Mouse (Mus musculus) testis, adult 2 months (tissue): ENCODE measurements around the gene Epas1. TPM values are rescaled to one million over a fixed set of nuclear protein-coding genes. Genes with fewer than 3 reads are reported as not detected.
A peak's percentile ranks its signal among the peaks of the same experiment; 100 is the strongest.

Source experiments
- H3K27ac ChIP-seq: fragments of 200-500 bp; 2 replicates; pipeline ENCODE4 v1.5.1; 2012; ENCODE audit warnings: low read depth, low read length; ENCODE audit not compliant: control insufficient read depth, insufficient read depth
- H3K27me3 ChIP-seq: fragments of 200-500 bp; 2 replicates; pipeline ENCODE4 v1.6.1; 2012; ENCODE audit warnings: mild to moderate bottlenecking, low read length, moderate library complexity; ENCODE audit not compliant: control insufficient read depth, insufficient read depth
- H3K36me3 ChIP-seq: fragments of 200-500 bp; 2 replicates; pipeline ENCODE4 v1.6.1; 2012; ENCODE audit warnings: mild to moderate bottlenecking, low read length; ENCODE audit not compliant: control insufficient read depth, insufficient read depth
- H3K4me1 ChIP-seq: fragments of 200-500 bp; 2 replicates; pipeline ENCODE4 v1.6.1; 2012; ENCODE audit warnings: low read length; ENCODE audit not compliant: control insufficient read depth, insufficient read depth
- H3K4me3 ChIP-seq: fragments of 200-500 bp; 2 replicates; pipeline ENCODE4 v1.5.1; 2012; ENCODE audit warnings: low read depth, mild to moderate bottlenecking, low read length, moderate library complexity, mixed read lengths; ENCODE audit not compliant: control insufficient read depth
- CTCF ChIP-seq: fragments of 200-500 bp; IDR thresholded peaks from 2 replicates; pipeline ENCODE4 v1.5.1; 2012; ENCODE audit warnings: low read depth, mild to moderate bottlenecking, inconsistent platforms, low read length, moderate library complexity; ENCODE audit not compliant: control insufficient read depth, insufficient read depth, insufficient replicate concordance
- POLR2A ChIP-seq: fragments of 200-500 bp; IDR thresholded peaks from 2 replicates; pipeline ENCODE4 v1.6.1; 2012; ENCODE audit warnings: low read depth, mild to moderate bottlenecking, inconsistent platforms, low read length, moderate library complexity; ENCODE audit not compliant: control insufficient read depth
- polyA plus RNA-seq: library from polyadenylated mRNA; depleted of rRNA; stranded (reverse); fragments of >200 nt; gene quantifications from 2 replicates; pipeline ENCODE4 v1.2.3, GENCODE M21; 2012

Epas1 gene
- polyA plus RNA-seq, 1 experiment, result 15.9 TPM

DNA sequence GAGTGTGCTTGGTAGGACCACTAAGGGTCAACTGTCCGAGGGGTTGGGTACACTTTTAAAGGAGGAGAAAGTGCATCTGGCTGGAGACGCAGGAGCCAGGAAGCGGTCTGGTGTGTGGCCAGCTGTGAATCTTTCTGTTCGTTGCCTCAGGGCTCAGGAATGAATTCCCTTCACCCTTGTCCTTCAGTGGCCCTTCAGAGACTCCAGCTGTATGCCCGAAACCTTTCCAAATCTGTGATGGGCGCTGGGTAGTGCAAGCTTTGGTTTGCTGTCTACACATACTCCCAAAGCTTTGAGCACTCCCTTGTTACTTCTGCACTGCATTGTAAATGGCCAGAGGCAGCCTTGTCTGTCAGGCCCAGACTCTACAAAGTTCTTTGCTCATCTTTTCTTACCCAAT lies 15.0 kb upstream of the Epas1 start:
- no peak for TF ChIP-seq POLR2A
- TF ChIP-seq CTCF, result no peak
- Histone ChIP-seq H3K36me3 (no peaks in the 10 kb centered on the region), H3K27me3 (no peaks in the 10 kb centered on the region), H3K4me1 (no peaks in the 10 kb centered on the region), H3K27ac (no peak overlapping the region), H3K4me3 (no peak overlapping the region)

DNA sequence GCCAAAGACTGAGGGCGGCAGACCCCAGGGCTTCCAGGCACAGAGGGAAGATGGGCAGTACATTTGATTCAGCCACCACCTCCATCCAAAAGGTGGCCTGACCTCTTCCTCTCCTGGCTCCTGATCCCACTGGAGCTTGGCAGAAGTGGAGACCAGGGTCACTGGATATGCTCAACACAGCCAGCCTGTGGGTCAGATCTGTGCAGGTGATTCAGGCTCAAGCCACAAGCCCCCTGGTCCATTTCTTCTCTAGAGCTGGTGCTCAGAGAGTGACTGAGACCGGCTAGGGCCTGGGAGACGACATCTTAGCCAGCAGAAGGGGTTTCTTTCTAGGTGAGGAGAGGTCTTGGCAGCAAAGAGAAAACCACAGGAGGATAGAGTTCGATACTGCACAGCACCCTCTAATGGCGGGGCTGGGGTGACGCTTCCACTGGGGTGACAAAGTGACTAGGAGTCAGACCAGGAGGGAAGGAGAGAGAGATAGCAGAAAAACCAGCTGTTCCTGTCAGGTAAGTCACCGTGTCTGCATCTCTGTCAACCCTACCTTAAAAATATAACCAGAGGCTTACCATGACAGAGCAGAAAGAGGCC lies 10.1 kb upstream of the Epas1 start:
- Histone ChIP-seq H3K36me3 (no peaks in the 10 kb centered on the region), H3K4me1 (no peaks in the 10 kb centered on the region), H3K27me3 (no peaks in the 10 kb centered on the region), H3K27ac (no peak overlapping the region), H3K4me3 (no peak overlapping the region)
- no peak for TF ChIP-seq POLR2A
- no peak for TF ChIP-seq CTCF

DNA sequence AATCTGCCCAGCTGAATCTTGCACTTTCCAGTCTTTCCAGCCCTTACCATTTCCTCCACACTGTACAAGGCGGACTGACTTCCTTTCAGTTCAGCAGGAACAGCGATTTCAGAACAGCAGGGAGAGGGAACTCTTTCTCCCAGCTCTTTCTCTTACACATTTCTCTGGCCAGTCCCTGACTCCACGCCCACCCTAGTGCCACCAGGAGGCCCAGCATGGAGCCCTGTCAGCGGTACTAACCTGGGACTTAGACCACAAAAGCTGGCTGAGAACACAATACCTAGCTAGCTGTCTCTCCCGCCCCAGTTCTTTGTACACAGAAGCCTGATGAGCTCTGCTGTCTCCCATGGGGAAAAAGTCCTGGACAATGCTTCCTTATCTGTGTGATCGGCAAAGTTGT lies 8.6 kb upstream of the Epas1 start:
- TF ChIP-seq POLR2A (no peak), CTCF (no peak)
- no peak overlapping the region for H3K4me3 ChIP-seq
- no peaks in the 10 kb centered on the region for H3K36me3 ChIP-seq
- H3K27me3 ChIP-seq, result no peaks in the 10 kb centered on the region
- no peaks in the 10 kb centered on the region for H3K4me1 ChIP-seq
- H3K27ac ChIP-seq, result no peak overlapping the region

DNA sequence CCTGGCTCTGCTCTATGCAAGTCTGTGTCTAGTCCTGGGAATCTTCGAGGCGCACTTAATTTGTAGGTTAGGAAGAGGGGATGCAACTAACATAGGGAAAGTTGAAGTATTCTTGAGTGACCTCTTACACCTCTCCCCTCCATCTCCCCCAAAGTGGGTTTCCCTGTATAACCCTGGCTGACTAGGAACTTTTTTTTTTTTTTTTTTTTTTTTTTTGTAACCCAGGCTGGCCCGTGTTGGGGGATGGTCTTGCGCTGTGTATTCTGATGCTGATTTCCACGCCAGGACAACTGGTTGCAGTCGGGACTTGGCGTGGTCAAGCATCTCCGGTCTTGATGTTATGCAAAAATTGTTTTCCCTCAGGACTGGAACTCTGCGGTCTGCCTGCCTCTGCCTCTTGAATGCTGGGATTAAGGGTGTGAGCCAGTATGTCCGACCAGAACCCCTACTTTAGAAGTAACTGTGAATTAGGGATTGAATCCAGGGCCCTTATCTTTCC lies 2.1 kb upstream of the Epas1 start:
- no peaks in the 10 kb centered on the region for H3K36me3 ChIP-seq
- H3K4me1 ChIP-seq, result peaks cover 21% of the 10 kb centered on the region
- H3K4me3 ChIP-seq, result no peak overlapping the region
- H3K27me3 ChIP-seq, result peaks cover 2% of the 10 kb centered on the region; the same call in 1 of the 2 replicates
- H3K27ac ChIP-seq, result no peak overlapping the region
- TF ChIP-seq CTCF (no peak), POLR2A (no peak)

DNA sequence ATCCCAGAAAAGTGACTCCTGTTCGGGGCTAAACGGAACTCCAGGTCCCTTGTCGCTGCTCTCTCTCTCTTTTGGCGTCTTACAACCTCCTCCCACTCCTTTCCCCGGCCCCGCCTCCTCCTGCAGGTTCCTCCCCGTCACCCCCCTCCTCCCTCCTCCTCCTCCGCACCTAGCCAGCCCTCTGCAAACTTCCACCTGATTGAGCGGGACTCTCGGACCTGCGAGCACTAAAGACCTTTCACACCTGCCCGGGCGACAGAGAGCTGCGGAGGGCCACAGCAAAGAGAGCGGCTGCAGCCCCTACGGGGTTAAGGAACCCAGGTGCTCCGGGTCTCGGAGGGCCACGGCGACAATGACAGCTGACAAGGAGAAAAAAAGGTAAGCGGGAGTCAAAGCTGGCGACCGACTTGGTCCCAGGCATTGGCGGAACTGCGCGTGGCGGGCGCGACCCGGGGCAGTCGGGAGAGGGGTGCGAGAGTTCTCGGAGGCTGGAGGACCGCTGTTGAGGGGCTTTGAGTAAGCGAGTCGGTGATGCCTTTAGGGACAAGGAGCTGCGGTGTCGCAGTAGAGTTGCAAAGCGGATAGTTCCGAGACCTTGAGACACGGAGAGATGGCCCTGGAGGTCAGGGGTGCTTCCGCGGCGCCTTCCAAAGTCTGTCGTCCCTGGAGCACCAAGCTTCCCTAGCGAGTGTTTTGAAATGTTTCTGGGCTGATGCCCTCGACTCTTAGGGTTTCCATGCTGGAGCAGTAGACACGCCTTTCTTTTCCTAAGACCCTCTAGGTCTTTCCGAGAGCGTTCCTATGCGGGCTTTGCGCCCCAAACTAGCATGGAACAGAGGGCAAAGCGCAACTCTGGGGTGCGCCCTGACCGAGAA lies 668 bp downstream of the Epas1 start:
- Histone ChIP-seq H3K36me3 (no peaks in the 10 kb centered on the region), H3K27me3 (peaks cover 2% of the 10 kb centered on the region; the same call in 1 of the 2 replicates), H3K4me1 (peaks cover 21% of the 10 kb centered on the region), H3K27ac (peak overlapping the region; percentile 72), H3K4me3 (peak overlapping the region; percentile 83)
- TF ChIP-seq POLR2A, result no peak
- no peak for TF ChIP-seq CTCF

DNA sequence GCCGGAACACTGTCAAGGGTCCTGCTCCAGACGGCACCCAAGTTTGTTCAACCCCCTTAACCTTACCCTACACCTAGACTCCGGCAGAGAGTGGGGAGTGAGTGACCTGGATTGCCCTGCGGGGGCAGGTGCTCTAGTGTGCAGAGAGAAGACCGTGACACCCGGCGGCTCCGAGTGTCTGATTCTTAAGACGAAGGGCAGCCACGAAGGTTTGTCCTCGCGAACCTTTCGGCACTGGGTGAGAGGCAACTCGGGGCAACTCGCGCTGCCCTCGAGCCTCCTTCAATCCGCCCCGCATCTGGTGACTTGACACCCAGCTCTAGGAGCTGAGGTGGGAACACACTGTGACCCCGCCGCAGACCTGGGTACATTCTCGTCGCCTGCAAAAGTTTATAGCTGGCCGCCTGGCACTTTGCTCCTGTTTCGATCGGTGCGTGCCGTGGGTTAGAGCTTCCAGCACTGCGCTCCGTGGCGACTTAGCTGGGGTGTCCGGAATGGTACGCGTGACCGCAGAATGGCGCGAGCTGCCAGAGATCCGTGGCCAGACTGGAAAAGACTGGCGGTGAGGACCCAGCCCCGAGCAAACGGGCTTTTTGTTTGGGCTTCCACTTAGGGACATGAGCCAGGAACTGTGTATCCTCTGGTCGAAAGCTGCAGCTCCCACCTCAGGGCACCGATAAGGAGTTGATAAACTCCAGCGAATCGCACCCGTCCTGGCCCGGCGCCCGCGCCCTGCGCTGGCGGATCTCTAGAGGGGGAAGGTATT lies 1.5 kb downstream of the Epas1 start:
- Histone ChIP-seq H3K27me3 (peaks cover 2% of the 10 kb centered on the region; the same call in 1 of the 2 replicates), H3K27ac (peak overlapping the region; percentile 72), H3K4me3 (peak overlapping the region; percentile 83), H3K4me1 (peaks cover 21% of the 10 kb centered on the region), H3K36me3 (no peaks in the 10 kb centered on the region)
- TF ChIP-seq CTCF (no peak), POLR2A (no peak)
